ENCODE assay signal across 24 mouse cellular contexts in the genomic region with DNA sequence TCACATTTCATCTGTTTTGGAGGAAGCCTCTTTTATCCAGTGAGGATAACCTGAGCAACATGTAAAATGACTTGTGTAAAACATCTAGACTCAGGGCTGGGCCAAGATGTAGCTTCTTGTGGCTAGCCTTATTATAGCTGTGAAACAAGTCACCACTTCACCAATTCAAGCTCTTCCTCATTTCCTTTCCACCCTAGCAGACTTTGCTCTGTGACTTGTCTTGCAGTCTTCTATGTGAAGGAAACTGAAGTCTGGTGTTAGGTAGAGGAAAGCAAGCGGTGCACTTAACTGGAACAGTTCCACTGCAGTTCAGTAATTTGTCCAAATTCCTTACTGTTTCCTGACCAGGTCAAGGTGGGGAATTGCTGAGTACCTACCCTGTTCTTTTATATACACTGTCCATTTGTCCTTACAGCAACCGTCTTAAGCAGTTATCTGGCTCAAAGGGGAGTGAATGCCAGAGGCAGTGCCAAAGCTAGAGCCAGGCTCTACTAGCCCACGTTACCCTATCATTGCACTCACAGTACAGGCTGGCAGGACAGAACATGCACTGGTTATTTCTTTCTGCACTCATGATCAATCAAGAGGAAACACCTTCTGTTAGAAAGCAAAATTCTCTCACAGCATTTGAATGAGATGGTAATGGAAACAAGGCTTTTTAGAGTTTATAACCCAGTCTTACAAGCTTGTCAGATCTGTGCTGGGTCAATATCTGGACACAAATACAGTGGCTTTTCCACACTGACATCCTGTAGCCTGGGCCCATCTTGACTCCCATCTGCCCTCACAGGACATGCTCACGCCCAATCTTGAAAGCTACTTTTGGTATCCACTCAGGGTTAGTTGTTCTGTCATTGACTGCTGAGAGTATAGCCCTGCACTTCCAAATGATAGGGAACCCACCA. TPM values are rescaled to one million over a fixed set of nuclear protein-coding genes. Genes with fewer than 3 reads are reported as not detected.
"Had no signal": no experiment of that assay in that cellular context is flagged by ENCODE, and none has a peak within 500 bp of the region (broad histone marks: within the 10 kb centered on the region; RNA-seq: fewer than 3 reads in every experiment).

No protein-coding gene starts in this region.

- H3K4me3 ChIP-seq: kidney, embryonic 15.5 days; limb, embryonic 12.5 days; liver, embryonic 15.5 days; midbrain, embryonic 13.5 days; neural tube, embryonic 15.5 days had no signal

- ATAC-seq: hindbrain, embryonic 16.5 days; inflammation-experienced regulatory T-cells, adult 6 months; lung, postnatal 0 days; midbrain, embryonic 13.5 days had no signal

- DNase-seq: kidney, postnatal 14 days; lung, adult 2 months; lung, postnatal 36 days; right cerebral cortex, adult 18-20 months; spleen, adult 18-20 months; thymus, adult 18-20 months; thymus, postnatal 36 days had no signal

- H3K9me3 ChIP-seq: kidney, embryonic 15.5 days; limb, embryonic 12.5 days; liver, embryonic 15.5 days; midbrain, embryonic 13.5 days; neural tube, embryonic 15.5 days had no signal

- H3K27ac ChIP-seq: kidney, embryonic 15.5 days; limb, embryonic 12.5 days; midbrain, embryonic 13.5 days; neural tube, embryonic 15.5 days had no signal

- H3K4me1 ChIP-seq: kidney, embryonic 15.5 days; limb, embryonic 12.5 days; midbrain, embryonic 13.5 days; neural tube, embryonic 15.5 days had no signal

- H3K4me2 ChIP-seq: kidney, embryonic 15.5 days; limb, embryonic 12.5 days; liver, embryonic 15.5 days; midbrain, embryonic 13.5 days; neural tube, embryonic 15.5 days had no signal

- H3K27me3 ChIP-seq: kidney, embryonic 15.5 days; limb, embryonic 12.5 days; liver, embryonic 15.5 days; midbrain, embryonic 13.5 days; neural tube, embryonic 15.5 days had no signal

- H3K9ac ChIP-seq: kidney, embryonic 15.5 days; limb, embryonic 12.5 days; liver, embryonic 15.5 days; midbrain, embryonic 13.5 days; neural tube, embryonic 15.5 days had no signal

RNA-seq across cellular contexts. Expression of gene Gip, which starts 23.4 kb away (rescaled TPM):
- total RNA-seq: layer of hippocampus, postnatal 14 days; left cerebral cortex, adult 18-20 months; left cerebral cortex, postnatal 14 days; liver, adult 2 months; megakaryocyte progenitor cell, adult 5-6 weeks; midbrain, postnatal 0 days had no signal
- polyA plus RNA-seq: hindbrain, embryonic 16.5 days; inflammation-experienced regulatory T-cells, adult 6 months; kidney, adult 2 months; kidney, embryonic 15.5 days; limb, embryonic 12.5 days; liver, adult 2 months; liver, embryonic 15.5 days; lung, adult 2 months; lung, postnatal 0 days; midbrain, embryonic 13.5 days; midbrain, postnatal 0 days; neural tube, embryonic 11.5 days; neural tube, embryonic 15.5 days; stomach, embryonic 14.5 days had no signal

RNA-seq across cellular contexts. Expression of gene Igf2bp1, which starts 42.0 kb away (rescaled TPM):
- total RNA-seq: liver, adult 2 months; megakaryocyte progenitor cell, adult 5-6 weeks had no signal
- polyA plus RNA-seq: inflammation-experienced regulatory T-cells, adult 6 months; liver, adult 2 months had no signal
